Mouse (Mus musculus): ENCODE measurements at regions not wholly inside any gene's neighbourhood (a gene's known extent, or its start where the extent isn't known, plus 50 kb on each side); places are given as distances from the start of the nearest gene placed in this dataset.

- no peak for TF ChIP-seq CTCF (IDR thresholded peaks at IDR 0.05; ENCODE audit: borderline replicate concordance, insufficient read depth, low read length)
- TF ChIP-seq POLR2A (IDR thresholded peaks at IDR 0.05; ENCODE audit: low read depth, low read length) = no peak
Observed at GRCm38 (mm10) chr3:143925322-143925721, 279.7 kb downstream of the Lmo4 start.
